Mouse (Mus musculus): ENCODE results near the gene Map2k1.

Map2k1 gene

DNA sequence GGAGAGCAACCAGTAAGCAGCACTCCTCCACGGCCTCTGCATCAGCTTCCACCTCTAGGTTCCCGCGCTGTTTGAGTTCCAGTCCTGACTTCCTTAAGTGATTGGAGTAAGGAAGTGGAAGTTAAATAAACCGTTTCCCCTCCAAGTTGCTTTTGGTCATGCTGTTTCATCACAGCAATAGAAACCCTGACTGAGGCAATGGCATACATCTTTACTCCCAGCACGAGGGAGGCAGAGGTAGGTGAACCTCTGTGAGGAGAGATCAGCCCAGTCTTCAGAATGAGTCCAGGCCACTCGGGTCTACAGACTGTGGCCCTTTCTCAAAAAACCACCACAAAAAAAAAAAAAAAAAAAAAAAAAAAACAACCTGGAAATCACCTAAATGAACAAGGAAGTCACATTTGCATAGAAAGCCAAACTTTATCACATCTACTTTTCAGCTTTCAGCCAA lies 11.0 kb downstream of the Map2k1 start:
- DNase-seq = no peak

DNA sequence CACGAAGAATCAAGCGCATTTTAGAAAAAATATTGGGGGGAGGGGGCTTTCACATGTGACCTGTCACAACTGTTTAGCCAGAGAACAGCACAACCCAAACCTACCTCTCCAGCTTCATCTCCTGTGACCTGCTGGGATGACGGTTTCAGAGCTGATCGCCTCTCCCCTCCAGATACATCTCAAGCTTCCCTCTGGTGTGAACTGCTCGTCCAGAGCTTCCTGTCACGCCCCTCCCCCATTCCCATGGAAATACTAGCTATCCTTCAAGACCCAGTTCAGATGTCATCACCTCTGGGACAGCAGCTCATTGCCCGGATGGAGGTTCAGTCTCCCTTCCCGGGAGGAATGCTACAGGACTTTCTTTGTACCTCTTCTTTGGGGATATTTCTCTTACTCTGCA lies 12.8 kb downstream of the Map2k1 start:
- no peak for DNase-seq

DNA sequence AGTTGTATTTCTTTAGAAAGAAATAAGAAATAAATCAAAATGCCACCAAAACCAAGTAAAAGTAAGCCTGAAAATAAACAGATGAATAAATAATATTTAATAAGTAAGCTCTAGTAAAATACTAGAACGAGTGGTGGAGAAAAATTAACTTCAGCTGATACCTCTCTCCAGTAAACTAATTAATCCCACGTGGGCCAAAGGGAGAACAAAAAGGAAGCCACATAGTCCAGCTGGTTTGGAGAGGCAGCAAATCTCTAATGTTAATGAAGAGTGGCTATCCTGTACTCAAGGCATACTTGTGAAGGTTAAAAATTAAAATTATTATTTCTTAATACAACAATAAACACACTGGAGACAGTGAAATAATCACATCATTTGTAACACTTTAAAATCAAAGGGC lies 13.3 kb downstream of the Map2k1 start:
- no peak for DNase-seq

DNA sequence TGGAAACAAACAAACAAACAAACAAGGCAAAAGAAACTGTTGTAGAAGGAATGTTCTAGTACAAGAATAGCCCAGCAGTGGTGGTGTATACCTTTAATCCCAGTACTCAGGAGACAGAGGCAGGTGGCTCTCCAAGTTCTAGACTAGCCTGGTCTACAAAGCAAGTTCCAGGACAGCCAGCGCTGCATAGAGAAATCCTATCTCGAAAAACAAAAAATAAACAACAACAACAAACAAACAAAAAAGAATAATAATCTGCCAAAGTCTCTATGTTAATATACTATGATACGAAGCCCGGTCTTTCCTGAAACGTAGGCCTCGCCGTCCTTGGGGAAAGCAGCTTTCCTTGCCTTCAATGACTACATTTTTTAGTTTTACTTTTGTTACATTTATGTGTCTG lies 17.4 kb downstream of the Map2k1 start:
- DNase-seq = no peak

GRCm38 (mm10) chr9:64234768-64235435 lies 18.5 kb downstream of the Map2k1 start, which contains the start of gene Uchl4:
Gene Uchl4, plus strand, starts transcription at chr9:64235201.
- DNase-seq = no peak

GRCm38 (mm10) chr9:64233656-64234055 lies 19.8 kb downstream of the Map2k1 start:
- no peak for DNase-seq

DNA sequence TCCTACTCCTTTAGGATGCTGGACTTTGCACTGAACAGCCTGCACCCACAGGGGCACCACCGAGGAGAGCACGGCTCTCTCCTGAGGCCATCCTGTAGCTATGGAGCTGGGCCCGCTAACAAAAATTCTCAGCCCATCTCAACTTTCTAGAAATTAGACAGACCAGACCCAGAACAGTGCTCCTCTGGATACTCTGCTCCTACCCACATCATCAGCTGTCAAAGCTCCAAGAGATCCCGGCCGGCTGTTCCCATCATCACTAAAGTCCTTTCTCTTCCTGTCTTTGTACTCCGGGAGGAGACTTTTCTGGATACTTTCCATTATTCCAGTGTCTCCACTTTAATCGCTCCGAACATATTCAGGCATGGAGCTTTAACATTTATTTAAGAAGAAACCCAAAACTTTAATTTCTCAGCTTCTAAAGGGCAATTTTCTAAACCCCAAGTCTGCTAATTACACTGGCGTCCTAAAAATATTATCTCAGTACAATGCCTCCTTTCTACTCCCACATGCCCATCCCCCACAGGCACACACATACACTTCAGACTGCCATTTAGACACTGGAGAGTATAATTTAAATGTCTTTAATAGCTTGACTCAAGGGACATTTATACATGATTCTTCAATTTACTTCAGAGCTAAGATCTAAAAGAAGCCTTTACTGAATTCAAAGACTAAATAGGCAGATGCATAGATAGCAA lies 21.0 kb downstream of the Map2k1 start:
- no peak for DNase-seq

DNA sequence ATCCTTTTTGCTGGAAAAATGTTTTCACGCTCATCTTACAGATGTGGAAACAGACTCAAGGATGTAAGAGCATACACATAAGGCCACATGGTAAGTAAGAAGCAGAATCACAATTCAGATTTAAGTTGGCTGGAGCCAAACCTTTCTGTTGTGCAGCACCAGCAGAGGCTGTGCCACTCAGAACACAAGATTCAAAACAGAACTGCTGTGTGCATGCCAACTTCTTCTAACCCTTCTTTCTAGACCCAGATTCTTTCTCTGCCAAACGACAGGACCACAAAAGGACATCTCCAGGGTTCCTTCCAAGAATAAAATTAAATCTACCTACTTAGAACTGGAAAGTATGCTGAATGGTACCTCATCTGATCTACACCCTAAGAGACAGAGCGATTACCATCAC lies 21.8 kb downstream of the Map2k1 start:
- DNase-seq = no peak

GRCm38 (mm10) chr9:64231171-64231570 lies 22.3 kb downstream of the Map2k1 start:
- no peak for DNase-seq

DNA sequence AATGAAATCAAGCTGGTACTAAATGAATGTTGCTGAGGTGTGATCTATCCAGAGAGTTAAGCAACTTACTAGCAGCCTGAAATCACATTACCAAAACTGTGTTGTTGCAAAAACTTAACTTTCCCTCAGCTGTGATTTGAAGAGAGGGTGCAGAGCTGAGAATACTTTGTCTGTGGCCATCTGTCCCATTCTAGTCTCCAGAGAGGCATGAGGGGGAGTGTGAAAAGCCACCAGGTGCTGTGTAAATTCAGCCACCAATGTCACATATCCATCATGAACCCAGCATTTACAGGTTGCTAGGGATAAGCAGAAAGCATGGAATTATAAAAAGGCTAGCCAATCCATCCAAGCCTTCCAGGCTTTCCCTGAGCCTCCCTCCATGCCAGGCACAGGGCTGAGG lies 24.5 kb downstream of the Map2k1 start:
- DNase-seq = no peak

- no peak for DNase-seq
Measured at GRCm38 (mm10) chr9:64227736-64228135, 25.7 kb downstream of the Map2k1 start.

DNA sequence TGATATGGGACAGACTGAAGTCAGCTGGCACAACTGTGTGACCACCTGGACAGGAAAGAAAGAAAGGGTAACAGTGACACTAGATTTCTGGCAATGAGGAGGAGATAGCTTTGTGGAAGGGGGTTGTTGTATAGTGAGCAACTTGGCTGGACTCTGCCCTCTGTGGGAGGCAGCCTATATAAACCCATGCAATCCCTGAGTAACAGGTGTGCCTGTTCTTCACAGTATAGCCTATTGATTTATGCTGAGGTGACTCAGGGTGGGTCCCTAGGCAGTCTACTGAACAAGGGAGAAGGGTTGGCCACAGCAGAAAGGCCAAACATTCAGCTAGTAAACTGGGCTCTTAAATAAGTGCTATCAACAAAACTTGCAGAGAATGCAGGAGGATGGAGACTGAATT lies 27.6 kb downstream of the Map2k1 start:
- DNase-seq = no peak

GRCm38 (mm10) chr9:64222098-64222497 lies 31.3 kb downstream of the Map2k1 start:
- no peak for DNase-seq

- no peak for DNase-seq
Measured at GRCm38 (mm10) chr9:64221480-64221879, 32.0 kb downstream of the Map2k1 start.

DNA sequence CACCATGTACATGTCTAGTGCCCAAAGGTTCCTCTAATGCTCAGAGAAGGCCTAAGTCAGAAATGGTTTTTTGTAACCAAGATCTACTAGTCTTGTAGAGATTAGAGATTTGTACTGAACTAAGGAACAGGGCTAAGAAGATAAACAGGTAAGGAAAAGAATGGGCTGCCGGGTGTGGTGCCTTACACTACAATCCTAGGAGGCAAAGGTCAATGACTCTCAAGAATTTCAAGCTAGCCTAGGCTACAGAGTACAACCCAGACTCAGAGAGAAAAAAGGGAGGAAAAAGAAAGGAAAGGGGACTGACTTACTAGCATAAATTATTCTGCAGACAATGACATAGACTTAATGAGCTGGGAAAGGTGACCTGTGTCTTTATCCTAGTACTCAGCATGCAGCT lies 32.8 kb downstream of the Map2k1 start:
- no peak for DNase-seq

DNA sequence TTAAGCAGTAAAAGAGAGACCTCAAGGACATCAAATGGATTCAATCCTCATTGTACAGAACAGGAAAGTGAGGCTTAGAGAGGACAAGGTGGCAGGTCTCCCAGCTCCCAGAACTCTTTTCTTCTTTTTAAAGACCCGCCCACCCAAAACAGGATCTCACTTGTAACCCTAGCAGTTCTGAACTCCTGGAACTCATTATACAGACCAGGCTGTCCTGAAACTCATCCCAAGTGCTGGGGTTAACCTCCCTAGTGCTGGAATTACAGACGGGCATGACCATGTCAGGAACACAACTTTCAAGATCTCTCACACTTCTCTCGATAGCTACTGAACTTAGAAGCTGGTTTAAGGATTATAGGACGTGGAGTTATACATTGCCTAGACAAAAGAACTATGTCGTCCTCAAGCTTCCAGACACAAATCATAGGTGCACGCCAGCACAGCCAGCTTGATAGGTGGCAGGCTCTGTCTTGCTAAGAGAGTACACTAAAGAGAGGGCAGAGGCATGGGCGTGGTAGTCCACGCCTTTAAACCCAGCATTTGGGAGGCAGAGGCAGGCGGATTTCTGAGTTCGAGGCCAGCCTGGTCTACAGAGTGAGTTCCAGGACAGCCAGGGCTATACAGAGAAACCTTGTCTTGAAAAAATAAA lies 33.5 kb downstream of the Map2k1 start:
- DNase-seq = no peak

GRCm38 (mm10) chr9:64219305-64219704 lies 34.1 kb downstream of the Map2k1 start:
- no peak for DNase-seq

- DNase-seq = no peak
Measured at GRCm38 (mm10) chr9:64217887-64218286, 35.5 kb downstream of the Map2k1 start.

- no peak for DNase-seq
Measured at GRCm38 (mm10) chr9:64216641-64217040, 36.8 kb downstream of the Map2k1 start.

- no peak for DNase-seq
Measured at GRCm38 (mm10) chr9:64216090-64216489, 37.3 kb downstream of the Map2k1 start.

DNA sequence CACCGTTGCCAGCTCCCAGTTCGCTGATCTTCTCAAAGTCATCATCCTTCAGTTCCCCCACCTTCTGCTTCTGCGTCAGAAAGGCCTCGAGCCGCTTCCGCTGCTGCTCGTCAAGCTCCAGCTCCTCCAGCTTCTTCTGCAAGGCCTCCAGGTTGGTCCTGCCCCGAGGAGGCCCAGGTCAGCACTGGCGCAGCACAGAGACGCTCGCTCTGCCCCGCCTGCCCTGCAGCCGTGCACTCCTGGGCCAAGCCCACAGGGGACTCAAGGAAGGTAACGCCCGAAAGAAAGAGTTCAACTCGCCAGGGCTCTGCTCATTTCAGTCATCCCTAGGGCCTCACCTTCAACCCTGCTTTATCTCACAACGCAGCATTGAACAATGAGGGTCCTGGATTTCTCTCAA lies 39.0 kb downstream of the Map2k1 start:
- DNase-seq = no peak

GRCm38 (mm10) chr9:64207509-64208084 lies 45.8 kb downstream of the Map2k1 start:
- DNase-seq = no peak

- no peak for DNase-seq
Measured at GRCm38 (mm10) chr9:64202866-64203265, 50.6 kb downstream of the Map2k1 start.

- no peak for DNase-seq
Measured at GRCm38 (mm10) chr9:64202331-64202730, 51.1 kb downstream of the Map2k1 start.

Measured in cerebellum, adult 8-10 months (tissue).